Mouse (Mus musculus) c-Kit-positive CD71-positive TER-119-positive erythroid progenitor cells, embryonic 14.5 days (primary cell): Measurements from ENCODE around the gene Cidec.
A peak's percentile ranks its signal among the peaks of the same experiment; 100 is the strongest.

Source experiments
- DNase-seq: peaks from one replicate; pipeline ENCODE4 v3.0.0-alpha.2; 2013; ENCODE audit warnings: low spot score

The Cidec gene

GRCm38 (mm10) chr6:113444207-113444965 lies 8.8 kb upstream of the Cidec start:
- no peak for DNase-seq

- peak; percentile 34 for DNase-seq
Observed at GRCm38 (mm10) chr6:113443091-113443490, 7.5 kb upstream of the Cidec start.

- DNase-seq, result peak; percentile 95
Observed at GRCm38 (mm10) chr6:113442442-113443090, 7.0 kb upstream of the Cidec start, which contains the start of gene Jagn1. Gene Jagn1 (plus strand): TSS chr6:113442569.

- no peak for DNase-seq
Observed at GRCm38 (mm10) chr6:113442087-113442441, 6.5 kb upstream of the Cidec start.

- DNase-seq, result peak; percentile 81
Observed at GRCm38 (mm10) chr6:113441147-113441680, 5.7 kb upstream of the Cidec start.

GRCm38 (mm10) chr6:113440686-113441085 lies 5.1 kb upstream of the Cidec start:
- DNase-seq, result no peak

- DNase-seq, result no peak
Observed at GRCm38 (mm10) chr6:113438721-113439430, 3.3 kb upstream of the Cidec start.

- DNase-seq, result no peak
Observed at GRCm38 (mm10) chr6:113437135-113437534, 1.6 kb upstream of the Cidec start.

GRCm38 (mm10) chr6:113434691-113435090 lies 869 bp downstream of the Cidec start:
- no peak for DNase-seq

- DNase-seq, result no peak
Observed at GRCm38 (mm10) chr6:113433661-113434060, 1.9 kb downstream of the Cidec start.

GRCm38 (mm10) chr6:113431801-113432200 lies 3.8 kb downstream of the Cidec start:
- DNase-seq, result no peak

GRCm38 (mm10) chr6:113430846-113431245 lies 4.7 kb downstream of the Cidec start:
- no peak for DNase-seq

- DNase-seq, result no peak
Observed at GRCm38 (mm10) chr6:113429965-113430364, 5.6 kb downstream of the Cidec start.

GRCm38 (mm10) chr6:113428006-113428405 lies 7.6 kb downstream of the Cidec start:
- no peak for DNase-seq

- DNase-seq, result peak; percentile 54
Observed at GRCm38 (mm10) chr6:113427397-113427796, 8.2 kb downstream of the Cidec start.

- DNase-seq, result no peak
Observed at GRCm38 (mm10) chr6:113426696-113427095, 8.9 kb downstream of the Cidec start.

- DNase-seq, result no peak
Observed at GRCm38 (mm10) chr6:113424187-113424586, 11.4 kb downstream of the Cidec start.

GRCm38 (mm10) chr6:113423000-113423399 lies 12.6 kb downstream of the Cidec start:
- no peak for DNase-seq

- DNase-seq, result peak; percentile 99
Observed at GRCm38 (mm10) chr6:113419199-113419587, 16.4 kb downstream of the Cidec start, which contains the start of gene Rpusd3. Gene Rpusd3 (minus strand): TSS chr6:113419340.

GRCm38 (mm10) chr6:113418441-113419198 lies 16.9 kb downstream of the Cidec start:
- no peak for DNase-seq

- DNase-seq, result no peak
Observed at GRCm38 (mm10) chr6:113416416-113416815, 19.1 kb downstream of the Cidec start.

- DNase-seq, result no peak
Observed at GRCm38 (mm10) chr6:113410001-113410400, 25.6 kb downstream of the Cidec start.
